Mouse (Mus musculus): ENCODE results near the gene Boll.

The Boll gene

DNA sequence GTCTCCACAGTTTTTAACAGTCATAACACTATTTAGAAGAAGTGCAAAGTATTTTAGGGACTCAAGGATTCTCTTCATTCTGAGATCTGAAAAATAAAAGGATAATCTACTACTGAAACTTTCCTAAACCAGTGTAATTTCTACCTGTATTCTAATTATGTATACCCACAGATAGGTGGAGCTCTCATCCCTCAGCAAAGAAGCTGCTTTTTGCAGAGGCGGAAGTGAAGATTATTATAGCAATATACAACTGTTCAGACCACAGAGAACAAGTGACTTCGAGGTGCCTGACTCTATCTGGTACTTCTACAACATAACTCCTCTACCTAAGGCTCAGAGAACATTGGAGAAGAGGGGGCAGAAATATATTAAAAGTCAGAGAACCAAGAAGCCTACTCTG lies 97.8 kb downstream of the Boll start:
- in situ Hi-C loops (cut with MboI; ENCODE audit: low pct_unique_long_range_greater_than_20kb in 1 of 2, low sequenced_read_pairs in 2 of 2, unreplicated experiment in 1 of 2): no loop called here

- in situ Hi-C loops (cut with MboI; ENCODE audit: low pct_unique_long_range_greater_than_20kb in 1 of 2, low sequenced_read_pairs in 2 of 2, unreplicated experiment in 1 of 2): no loop called here
Measured at GRCm38 (mm10) chr1:55264385-55264784, 98.9 kb downstream of the Boll start.

DNA sequence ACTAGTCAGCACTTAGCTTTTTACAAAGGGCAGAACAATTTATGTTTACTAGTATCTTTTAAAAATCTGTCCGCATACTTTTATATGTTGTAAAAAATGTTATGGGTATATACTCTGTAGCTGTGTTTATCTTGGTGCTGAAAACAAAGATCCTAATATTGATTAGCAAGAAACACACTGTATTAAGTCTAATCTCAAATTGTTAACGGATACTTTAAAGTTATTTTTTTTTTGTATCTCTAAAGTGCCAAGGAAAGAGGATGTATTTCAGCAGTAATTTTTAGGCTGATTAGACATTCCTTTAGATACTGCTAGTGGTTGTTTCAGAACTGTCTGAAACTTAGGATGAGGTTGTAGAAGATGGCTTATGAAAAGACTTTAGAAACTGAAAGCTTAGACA lies 116.9 kb downstream of the Boll start:
- in situ Hi-C loops (cut with MboI; ENCODE audit: low pct_unique_long_range_greater_than_20kb in 1 of 2, low sequenced_read_pairs in 2 of 2, unreplicated experiment in 1 of 2): no loop called here

GRCm38 (mm10) chr1:55239237-55239636 lies 124.0 kb downstream of the Boll start:
- in situ Hi-C loops (cut with MboI; ENCODE audit: low pct_unique_long_range_greater_than_20kb in 1 of 2, low sequenced_read_pairs in 2 of 2, unreplicated experiment in 1 of 2): loop anchor here in 1 of 2 experiments (5.0 kb wide), 1 partner anchor 47 kb away; no protein-coding TSS in a partner anchor

DNA sequence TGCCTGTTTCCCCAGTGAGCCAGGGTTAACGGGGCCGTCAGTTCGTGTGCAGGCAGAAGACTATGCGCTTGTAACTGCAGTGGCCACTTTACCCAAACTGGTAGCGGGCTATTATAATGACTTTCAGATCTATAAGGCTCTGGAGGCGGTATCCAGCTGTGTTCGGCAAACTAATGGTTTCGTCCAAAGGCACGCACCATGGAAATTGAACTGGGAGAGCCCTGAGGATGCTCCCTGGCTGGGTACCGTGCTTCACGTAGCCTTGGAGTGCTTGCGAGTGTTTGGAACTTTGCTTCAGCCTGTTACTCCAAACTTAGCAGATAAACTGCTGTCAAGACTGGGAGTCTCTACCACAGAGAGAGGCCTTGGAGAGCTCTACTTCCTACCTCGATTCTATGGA lies 124.8 kb downstream of the Boll start:
- in situ Hi-C loops (cut with MboI; ENCODE audit: low pct_unique_long_range_greater_than_20kb in 1 of 2, low sequenced_read_pairs in 2 of 2, unreplicated experiment in 1 of 2): loop anchor here in 1 of 2 experiments (5.0 kb wide), 1 partner anchor 46 kb away; no protein-coding TSS in a partner anchor

DNA sequence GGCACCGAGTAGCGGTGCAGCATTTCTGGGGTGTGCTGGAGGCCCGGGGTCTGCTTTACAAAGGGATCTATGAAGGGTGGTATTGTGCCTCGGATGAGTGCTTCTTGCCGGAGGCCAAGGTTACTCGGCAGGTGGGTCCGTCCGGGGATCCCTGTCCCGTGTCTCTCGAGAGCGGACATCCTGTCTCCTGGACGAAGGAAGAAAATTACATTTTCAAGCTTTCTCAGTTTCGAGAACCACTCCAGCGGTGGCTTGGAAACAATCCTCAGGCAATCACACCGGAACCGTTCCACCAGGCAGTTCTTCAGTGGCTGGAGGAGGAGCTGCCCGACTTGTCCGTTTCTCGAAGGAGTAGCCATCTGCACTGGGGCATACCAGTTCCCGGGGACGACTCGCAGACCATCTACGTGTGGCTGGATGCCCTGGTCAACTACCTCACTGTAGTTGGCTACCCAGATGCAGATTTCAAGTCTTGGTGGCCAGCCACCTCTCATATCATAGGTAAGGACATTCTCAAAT lies 125.6 kb downstream of the Boll start:
- in situ Hi-C loops (cut with MboI; ENCODE audit: low pct_unique_long_range_greater_than_20kb in 1 of 2, low sequenced_read_pairs in 2 of 2, unreplicated experiment in 1 of 2): loop anchor here in 1 of 2 experiments (5.0 kb wide), 1 partner anchor 45 kb away; no protein-coding TSS in a partner anchor

DNA sequence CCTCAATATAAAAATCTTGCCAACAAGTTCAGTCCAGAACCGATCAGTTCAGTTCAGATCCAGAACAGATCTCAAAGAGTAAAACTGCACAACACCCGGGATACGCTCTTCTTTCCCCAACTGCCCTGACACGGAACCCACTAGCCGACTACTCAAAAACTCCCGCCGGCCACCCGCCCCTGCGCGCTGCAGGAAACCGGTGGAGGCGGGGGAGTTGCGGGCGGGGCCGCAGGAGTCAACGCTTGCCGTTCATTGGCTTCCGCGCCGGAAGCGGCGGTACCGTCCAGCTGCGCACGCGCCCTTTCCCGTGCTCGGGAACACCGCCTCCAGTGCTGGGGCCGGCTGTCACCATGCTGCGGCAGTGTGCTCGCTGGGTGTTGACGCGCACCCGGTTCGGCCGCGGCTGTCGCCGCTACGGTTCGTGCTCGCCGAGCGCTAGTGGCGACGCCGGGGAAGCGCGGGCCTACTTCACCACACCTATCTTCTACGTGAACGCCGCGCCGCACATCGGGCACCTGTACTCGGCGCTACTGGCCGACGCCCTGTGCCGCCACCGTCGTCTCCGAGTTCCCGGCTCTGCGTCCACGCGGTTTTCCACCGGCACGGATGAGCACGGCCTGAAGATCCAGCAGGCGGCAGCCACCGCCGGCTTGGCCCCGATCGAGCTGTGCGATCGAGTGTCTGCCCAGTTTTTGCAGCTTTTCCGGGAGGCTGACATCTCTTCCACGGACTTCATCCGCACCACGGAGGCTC lies 126.2 kb downstream of the Boll start, which contains the start of gene Mars2:
Mars2 (plus strand) TSS at position 288 of the 753 bp plus-strand sequence.
- in situ Hi-C loops (cut with MboI; ENCODE audit: low pct_unique_long_range_greater_than_20kb in 1 of 2, low sequenced_read_pairs in 2 of 2, unreplicated experiment in 1 of 2): loop anchor here in 1 of 2 experiments (5.0 kb wide), 1 partner anchor 45 kb away; no protein-coding TSS in a partner anchor

GRCm38 (mm10) chr1:55236487-55236886 lies 126.8 kb downstream of the Boll start:
- in situ Hi-C loops (cut with MboI; ENCODE audit: low pct_unique_long_range_greater_than_20kb in 1 of 2, low sequenced_read_pairs in 2 of 2, unreplicated experiment in 1 of 2): loop anchor here in 1 of 2 experiments (5.0 kb wide), 1 partner anchor 44 kb away; no protein-coding TSS in a partner anchor

DNA sequence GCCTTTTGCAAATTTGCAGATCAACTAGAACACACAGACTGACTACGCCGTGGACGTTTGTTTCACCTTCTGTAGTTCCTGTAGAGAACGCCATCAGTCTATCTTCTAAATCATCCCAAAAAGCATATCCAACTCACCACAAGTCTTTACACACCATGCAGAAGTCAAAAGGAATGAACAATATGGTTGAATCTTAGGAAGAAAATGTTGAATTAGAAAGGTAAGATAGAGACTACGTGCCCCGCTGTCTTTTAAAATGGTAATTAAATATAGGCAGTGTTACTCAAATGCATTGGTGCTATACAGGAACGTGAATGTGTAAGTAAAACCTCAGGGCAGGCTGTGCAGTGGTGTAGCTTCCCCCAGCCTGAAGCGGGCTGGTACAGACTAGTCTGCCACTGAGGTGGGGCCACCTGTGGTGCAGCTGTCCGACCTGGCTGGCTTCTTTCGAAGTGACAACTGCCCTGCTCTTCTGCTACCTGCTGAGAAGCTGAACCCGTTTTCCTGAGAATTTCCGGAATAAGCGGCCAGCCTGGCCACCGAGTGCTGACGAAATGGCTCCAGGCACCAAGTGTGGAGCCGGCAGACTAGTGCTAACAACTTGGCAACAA lies 128.3 kb downstream of the Boll start:
- in situ Hi-C loops (cut with MboI; ENCODE audit: low pct_unique_long_range_greater_than_20kb in 1 of 2, low sequenced_read_pairs in 2 of 2, unreplicated experiment in 1 of 2): loop anchor here in 1 of 2 experiments (5.0 kb wide), 1 partner anchor 43 kb away; no protein-coding TSS in a partner anchor

DNA sequence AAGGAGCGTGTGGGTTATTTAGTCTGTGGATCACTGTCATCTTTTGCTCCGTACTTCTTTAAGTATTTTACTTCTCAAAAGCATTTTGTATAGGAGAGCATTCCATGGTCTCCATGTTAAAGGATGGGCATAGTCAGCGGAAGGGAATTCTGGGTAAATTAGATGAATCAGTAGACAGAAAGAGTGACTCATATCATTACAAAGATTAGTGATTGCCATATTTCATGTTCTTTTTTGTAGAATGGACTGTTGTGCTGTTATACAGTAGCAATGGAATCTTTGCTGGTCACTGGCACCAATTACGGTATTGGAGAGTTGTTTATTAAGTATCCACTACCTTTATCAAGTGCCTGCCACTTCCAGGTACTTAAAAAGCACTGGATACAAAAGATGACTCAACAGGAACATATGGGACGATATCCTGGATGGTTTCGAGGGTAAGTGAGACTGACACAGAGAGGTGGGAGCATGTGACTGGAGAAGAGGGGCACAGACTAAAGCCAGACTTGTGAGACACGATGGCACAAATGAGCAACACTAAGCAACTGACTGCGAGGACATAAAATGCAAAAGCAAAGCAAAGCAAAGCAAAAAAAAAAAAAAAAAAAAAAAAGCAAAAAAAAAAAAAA lies 134.9 kb downstream of the Boll start:
- in situ Hi-C loops (cut with MboI; ENCODE audit: low pct_unique_long_range_greater_than_20kb in 1 of 2, low sequenced_read_pairs in 2 of 2, unreplicated experiment in 1 of 2): no loop called here

DNA sequence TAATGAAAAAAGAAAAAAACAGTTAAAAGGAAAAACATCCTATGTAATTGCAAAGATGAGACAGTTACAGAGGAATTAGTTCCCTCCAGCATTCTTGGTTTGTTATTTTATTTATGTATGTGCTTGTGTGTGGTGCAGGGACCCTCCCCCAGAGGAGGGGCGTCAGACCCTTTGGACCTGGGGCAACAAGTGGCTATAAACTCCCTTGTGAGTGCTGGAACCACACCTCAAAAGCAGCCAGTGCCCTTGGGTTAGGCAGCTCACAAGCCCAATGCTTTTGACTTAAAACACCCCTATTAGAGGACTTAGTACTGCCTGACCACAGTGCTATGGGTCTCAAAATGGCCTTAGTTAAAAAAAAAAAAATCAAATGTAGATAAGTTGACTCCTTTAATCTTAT lies 135.9 kb downstream of the Boll start:
- in situ Hi-C loops (cut with MboI; ENCODE audit: low pct_unique_long_range_greater_than_20kb in 1 of 2, low sequenced_read_pairs in 2 of 2, unreplicated experiment in 1 of 2): no loop called here

DNA sequence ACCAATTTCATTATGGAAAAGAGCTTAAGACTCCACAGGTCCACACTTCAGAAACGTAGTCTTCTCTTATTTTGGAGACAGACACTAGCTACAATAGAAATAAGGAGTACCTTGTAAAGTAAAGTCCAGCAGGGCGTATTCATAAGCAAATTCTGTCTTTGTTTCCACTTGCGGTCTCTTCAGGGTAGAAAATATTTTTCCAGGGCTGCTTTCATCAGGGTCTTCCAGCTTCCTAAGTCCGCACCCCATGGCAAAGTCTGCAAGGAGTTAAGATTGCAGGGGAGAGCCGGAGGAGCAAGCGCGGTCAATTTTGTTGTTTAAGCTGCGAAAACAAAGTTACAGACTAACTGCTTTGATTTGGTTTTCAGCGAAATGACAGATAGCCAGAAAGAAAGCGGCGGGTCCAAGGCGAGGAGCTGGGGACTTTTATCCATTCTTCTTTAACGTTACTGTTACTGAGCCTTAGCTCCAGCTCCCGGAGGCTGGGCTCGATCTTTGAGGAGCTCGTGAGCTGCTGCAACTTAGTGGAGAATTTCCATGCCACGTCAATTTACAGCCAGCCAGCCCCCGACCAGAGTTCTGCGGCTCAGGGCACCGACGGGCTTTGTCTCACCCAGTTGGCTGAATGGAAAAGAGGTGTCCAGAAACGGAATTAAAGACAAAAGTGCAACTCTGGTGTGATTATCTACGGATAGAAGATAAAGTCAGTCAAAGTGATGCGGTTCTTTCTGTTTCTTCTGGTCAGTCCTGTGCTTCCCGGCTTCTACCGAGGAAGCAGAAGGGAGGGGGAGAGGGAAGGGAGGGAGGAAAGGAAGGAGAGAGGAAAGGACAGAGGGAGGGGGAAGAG lies 137.0 kb downstream of the Boll start, which contains the start of gene Rftn2:
Rftn2 (minus strand) TSS at position 772 of the 847 bp plus-strand sequence.
- in situ Hi-C loops (cut with MboI; ENCODE audit: low pct_unique_long_range_greater_than_20kb in 1 of 2, low sequenced_read_pairs in 2 of 2, unreplicated experiment in 1 of 2): no loop called here

DNA sequence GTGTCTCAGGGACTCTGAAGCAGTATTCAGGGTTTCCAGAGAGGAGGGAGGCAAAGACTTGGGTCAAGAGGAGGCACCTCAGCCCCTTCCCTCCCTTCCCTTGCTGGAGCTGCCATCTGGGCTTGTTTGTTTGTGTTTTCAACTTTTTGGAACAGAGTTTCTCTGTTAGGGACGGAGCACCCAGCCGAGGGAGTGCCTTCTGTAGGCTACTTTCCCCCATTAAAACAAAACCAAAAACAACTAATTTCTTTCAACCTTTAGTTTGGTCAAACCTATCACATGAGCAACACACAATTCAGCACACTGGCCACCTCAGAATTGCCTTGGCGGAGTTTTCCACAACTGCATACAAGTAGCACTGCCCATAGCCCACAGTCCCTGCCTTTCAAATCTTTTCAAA lies 137.9 kb downstream of the Boll start:
- in situ Hi-C loops (cut with MboI; ENCODE audit: low pct_unique_long_range_greater_than_20kb in 1 of 2, low sequenced_read_pairs in 2 of 2, unreplicated experiment in 1 of 2): no loop called here

DNA sequence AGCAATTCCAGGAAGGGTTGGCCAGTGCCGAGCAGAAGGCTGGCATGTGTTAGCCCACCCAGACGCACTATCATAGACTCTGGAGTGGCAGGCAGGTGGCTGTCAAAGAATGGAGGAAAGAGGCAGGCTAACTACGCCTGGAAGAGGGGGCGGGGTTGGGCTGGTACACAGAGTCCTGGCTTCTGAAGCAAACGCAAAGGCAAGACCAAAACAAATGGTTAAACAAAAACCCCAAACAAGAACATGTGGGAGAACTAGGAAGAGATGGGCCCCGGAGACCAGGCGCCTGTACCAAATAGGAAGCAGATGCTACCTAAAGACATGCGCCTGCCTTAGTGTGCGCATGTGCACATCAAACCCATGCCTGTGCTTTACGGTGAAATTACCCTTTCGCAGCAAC lies 139.2 kb downstream of the Boll start:
- in situ Hi-C loops (cut with MboI; ENCODE audit: low pct_unique_long_range_greater_than_20kb in 1 of 2, low sequenced_read_pairs in 2 of 2, unreplicated experiment in 1 of 2): no loop called here

GRCm38 (mm10) chr1:55223026-55223425 lies 140.2 kb downstream of the Boll start:
- in situ Hi-C loops (cut with MboI; ENCODE audit: low pct_unique_long_range_greater_than_20kb in 1 of 2, low sequenced_read_pairs in 2 of 2, unreplicated experiment in 1 of 2): no loop called here

DNA sequence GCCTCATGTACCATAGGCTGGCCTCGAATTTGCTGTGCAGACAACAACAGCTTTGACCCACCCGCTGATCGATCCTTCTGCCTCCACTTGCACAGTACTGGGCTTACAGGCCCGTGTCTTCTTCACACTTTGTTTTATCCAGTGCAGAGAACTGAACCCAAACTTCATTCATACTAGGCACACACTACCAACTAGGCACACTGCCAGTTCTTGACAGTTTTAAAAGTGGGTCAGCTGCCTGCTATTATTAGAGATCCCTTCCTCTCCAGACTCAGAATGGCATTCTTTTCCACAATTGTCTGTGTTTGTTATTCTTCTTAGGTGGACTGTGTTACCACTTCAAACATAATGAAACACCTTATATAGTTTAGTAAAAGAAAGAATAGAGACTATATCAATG lies 141.9 kb downstream of the Boll start:
- in situ Hi-C loops (cut with MboI; ENCODE audit: low pct_unique_long_range_greater_than_20kb in 1 of 2, low sequenced_read_pairs in 2 of 2, unreplicated experiment in 1 of 2): no loop called here

- in situ Hi-C loops (cut with MboI; ENCODE audit: low pct_unique_long_range_greater_than_20kb in 1 of 2, low sequenced_read_pairs in 2 of 2, unreplicated experiment in 1 of 2): no loop called here
Measured at GRCm38 (mm10) chr1:55217191-55217590, 146.1 kb downstream of the Boll start.

DNA sequence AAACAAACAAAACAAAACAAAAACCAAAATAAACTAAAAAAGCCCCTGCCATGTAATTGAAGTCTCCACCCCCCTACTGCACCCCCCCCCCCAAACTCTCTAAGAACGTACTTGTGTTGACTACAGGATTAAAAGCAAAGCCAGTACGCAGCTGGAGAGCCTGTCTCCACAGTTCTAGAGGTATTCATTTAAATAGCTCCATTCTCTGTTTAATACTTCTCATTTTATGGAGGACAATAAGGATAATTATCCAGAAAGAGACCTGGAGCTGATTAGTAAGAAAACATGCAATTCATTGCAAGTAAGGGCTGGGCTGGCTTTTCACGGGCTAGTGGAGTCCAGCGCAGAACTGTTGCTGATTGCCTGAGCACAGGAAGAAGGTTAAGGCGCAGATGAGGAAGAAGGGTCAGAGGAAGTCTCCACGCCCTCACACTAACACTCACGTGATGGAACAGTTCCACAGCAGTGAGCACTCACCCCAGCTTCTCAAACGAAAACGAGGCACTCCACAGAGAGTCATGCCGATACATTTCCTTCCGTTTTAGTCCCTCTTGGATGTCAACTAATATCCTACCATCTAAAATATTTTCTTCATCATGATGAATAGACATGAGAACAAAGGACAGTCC lies 148.0 kb downstream of the Boll start:
- in situ Hi-C loops (cut with MboI; ENCODE audit: low pct_unique_long_range_greater_than_20kb in 1 of 2, low sequenced_read_pairs in 2 of 2, unreplicated experiment in 1 of 2): no loop called here

All from mouse embryonic stem cell (cell line).